Mouse (Mus musculus) thymus, postnatal 14 days (tissue): ENCODE results near the gene Fhod1.
A peak's percentile ranks its signal among the peaks of the same experiment; 100 is the strongest.
"Not testable (repeated sequence)": the region's sequence is repeated elsewhere in the genome, so short reads cannot be mapped to it uniquely, and the experiment has no call there.

Source experiments
- DNase-seq: peaks from one replicate; pipeline ENCODE4 v3.0.0; 2021

The Fhod1 gene

GRCm38 (mm10) chr8:105294776-105295175 lies 53.0 kb downstream of the Fhod1 start:
- DNase-seq: no peak

GRCm38 (mm10) chr8:105293405-105293804 lies 54.3 kb downstream of the Fhod1 start:
- no peak for DNase-seq

GRCm38 (mm10) chr8:105292471-105292870 lies 55.3 kb downstream of the Fhod1 start:
- no peak for DNase-seq

- DNase-seq: not testable (repeated sequence)
Measured at GRCm38 (mm10) chr8:105291802-105292201, 56.0 kb downstream of the Fhod1 start.

- DNase-seq: not testable (repeated sequence)
Measured at GRCm38 (mm10) chr8:105291364-105291763, 56.4 kb downstream of the Fhod1 start.

- peak; percentile 91 for DNase-seq
Measured at GRCm38 (mm10) chr8:105290554-105291314, 57.0 kb downstream of the Fhod1 start.

GRCm38 (mm10) chr8:105289805-105290460 lies 57.8 kb downstream of the Fhod1 start, which contains the start of gene 4931428F04Rik:
TSS of gene 4931428F04Rik (minus strand) at chr8:105289864.
- peak; percentile 71 for DNase-seq

- DNase-seq: peak; percentile 97
Measured at GRCm38 (mm10) chr8:105288958-105289732, 58.6 kb downstream of the Fhod1 start.

- no peak for DNase-seq
Measured at GRCm38 (mm10) chr8:105288231-105288630, 59.5 kb downstream of the Fhod1 start.

- DNase-seq: no peak
Measured at GRCm38 (mm10) chr8:105286907-105287306, 60.8 kb downstream of the Fhod1 start.

GRCm38 (mm10) chr8:105285514-105285913 lies 62.2 kb downstream of the Fhod1 start:
- no peak for DNase-seq

GRCm38 (mm10) chr8:105283074-105283473 lies 64.7 kb downstream of the Fhod1 start:
- peak; percentile 55 for DNase-seq

- DNase-seq: no peak
Measured at GRCm38 (mm10) chr8:105282239-105282638, 65.5 kb downstream of the Fhod1 start.

GRCm38 (mm10) chr8:105281821-105282220 lies 65.9 kb downstream of the Fhod1 start:
- no peak for DNase-seq

- no peak for DNase-seq
Measured at GRCm38 (mm10) chr8:105280567-105280966, 67.2 kb downstream of the Fhod1 start.
